Mouse (Mus musculus) forebrain, embryonic 16.5 days (tissue): ENCODE measurements around the gene Imp3. TPM values are rescaled to one million over a fixed set of nuclear protein-coding genes. Genes with fewer than 3 reads are reported as not detected.

ENCODE experiments used
- ATAC-seq: fragments of 200-750 bp; cut with Nextera tagmentation; 2 replicates; pipeline ENCODE4 v1.8.0; 2017; ENCODE audit warnings: mild to moderate bottlenecking, moderate library complexity
- H3K27ac ChIP-seq: fragments of 300-500 bp; sonication (generic); 2 replicates; pipeline ENCODE4 v1.5.1; 2014; ENCODE audit warnings: low read length, control low read depth
- H3K27me3 ChIP-seq: fragments of 300-500 bp; sonication (generic); replicated peaks from 2 replicates; pipeline ENCODE4 v1.6.1; 2014; ENCODE audit warnings: low read length; ENCODE audit not compliant: control insufficient read depth, insufficient read depth
- H3K36me3 ChIP-seq: fragments of 300-500 bp; sonication (generic); 2 replicates; pipeline ENCODE4 v1.6.1; 2014; ENCODE audit not compliant: control insufficient read depth, insufficient read depth
- H3K4me1 ChIP-seq: fragments of 300-500 bp; sonication (generic); replicated peaks from 2 replicates; pipeline ENCODE4 v1.6.1; 2014; ENCODE audit warnings: low read length; ENCODE audit not compliant: control insufficient read depth, insufficient read depth
- H3K4me2 ChIP-seq: fragments of 300-500 bp; sonication (generic); 2 replicates; pipeline ENCODE4 v1.6.1; 2014; ENCODE audit warnings: mild to moderate bottlenecking, low read length, control low read depth
- H3K4me3 ChIP-seq: fragments of 300-500 bp; sonication (generic); replicated peaks from 2 replicates; pipeline ENCODE4 v1.5.1; 2014; ENCODE audit warnings: mild to moderate bottlenecking, low read length, control low read depth
- H3K9ac ChIP-seq: fragments of 300-500 bp; sonication (generic); replicated peaks from 2 replicates; pipeline ENCODE4 v1.6.1; 2014; ENCODE audit warnings: low read depth, low read length, control low read depth
- H3K9me3 ChIP-seq: fragments of 300-500 bp; sonication (generic); 2 replicates; pipeline ENCODE4 v1.6.1; 2016; ENCODE audit warnings: low read length; ENCODE audit not compliant: control insufficient read depth
- WGBS: fragments of 180-500 bp; shearing (Covaris S2); extraction: QIAGEN DNeasy Blood & Tissue Kit; methylation state at CpG from one replicate; pipeline ENCODE4 v1.1.7; 2014; 5-methylcytosine and 5-hydroxymethylcytosine counted together
- polyA plus RNA-seq: library from polyadenylated mRNA; unstranded; fragments of >200 nt; fragmentation: Nextera tagmentation; extraction: Ambion mirVana; gene quantifications from 2 replicates; pipeline ENCODE4 v1.2.1, GENCODE M21; 2015

Imp3 gene
- polyA plus RNA-seq, 1 experiment from 2014 or later = 79.4 TPM

DNA sequence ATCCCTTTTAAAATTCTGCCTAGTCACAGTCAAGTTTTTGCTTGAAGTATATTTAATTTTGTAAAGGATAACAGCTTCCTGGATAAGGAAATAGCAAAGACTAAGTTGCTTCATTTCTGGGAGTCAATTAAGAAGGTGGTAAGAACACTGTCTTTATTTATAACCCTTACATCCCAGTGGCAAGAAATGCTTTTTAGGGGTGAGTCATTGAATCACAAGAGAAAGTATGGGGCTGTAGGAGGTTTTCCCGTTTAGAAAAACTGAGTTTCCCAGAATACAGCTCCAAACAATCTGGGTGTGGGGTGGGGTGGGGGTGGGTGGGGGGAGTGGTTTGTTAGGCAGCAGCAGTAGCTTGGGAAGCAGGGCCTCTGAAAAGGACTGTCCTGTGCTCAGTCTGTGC, 44.2 kb downstream of the Imp3 start:
- ATAC-seq = no peak
- no peak overlapping the region for H3K4me3 ChIP-seq
- H3K4me2 ChIP-seq = no peak overlapping the region
- no peak overlapping the region for H3K9ac ChIP-seq
- no peak overlapping the region for H3K27ac ChIP-seq
- no peaks in the 10 kb centered on the region for H3K9me3 ChIP-seq
- H3K27me3 ChIP-seq = no peaks in the 10 kb centered on the region
- 70% methylated on average over 1 of the region's 1 CpGs for WGBS
- H3K4me1 ChIP-seq = no peaks in the 10 kb centered on the region
- H3K36me3 ChIP-seq = peaks cover 5% of the 10 kb centered on the region; the same call in 1 of the 2 replicates

Other genes with a start within 250 kb of the Imp3 start
- gene Lingo1, start 141.0 kb upstream of the Imp3 start, polyA plus RNA-seq = 39.0 and 45.0 TPM in 2 replicates
- gene Odf3l1, start 72.8 kb upstream of the Imp3 start, polyA plus RNA-seq = not detected in 2 replicates
- 7.2 and 8.0 TPM in 2 replicates for gene Cspg4, start 72.4 kb upstream of the Imp3 start, polyA plus RNA-seq
- gene Snx33, start 9.1 kb upstream of the Imp3 start, polyA plus RNA-seq = 2.2 and 3.1 TPM in 2 replicates
- 34.0 and 35.3 TPM in 2 replicates for gene Snupn, start 13.4 kb downstream of the Imp3 start, polyA plus RNA-seq
- 24.7 and 26.9 TPM in 2 replicates for gene Ptpn9, start 57.4 kb downstream of the Imp3 start, polyA plus RNA-seq
- 28.2 and 29.5 TPM in 2 replicates for gene Sin3a, start 134.6 kb downstream of the Imp3 start, polyA plus RNA-seq
- 66.4 and 95.4 TPM in 2 replicates for gene Man2c1, start 193.2 kb downstream of the Imp3 start, polyA plus RNA-seq
- gene Neil1, start 210.8 kb downstream of the Imp3 start, polyA plus RNA-seq = 7.5 and 10.6 TPM in 2 replicates
- gene Commd4, start 220.9 kb downstream of the Imp3 start, polyA plus RNA-seq = 185 and 213 TPM in 2 replicates